Mouse (Mus musculus) spleen, adult 18-20 months (tissue): ENCODE results near the gene Spata32.
A peak's percentile ranks its signal among the peaks of the same experiment; 100 is the strongest.

Experiments
- DNase-seq, 2 experiments: peaks; one replicate each; pipeline ENCODE4 v3.0.0; 2022; ENCODE audit warnings: mixed read lengths in 2 of 2

Spata32 gene

DNA sequence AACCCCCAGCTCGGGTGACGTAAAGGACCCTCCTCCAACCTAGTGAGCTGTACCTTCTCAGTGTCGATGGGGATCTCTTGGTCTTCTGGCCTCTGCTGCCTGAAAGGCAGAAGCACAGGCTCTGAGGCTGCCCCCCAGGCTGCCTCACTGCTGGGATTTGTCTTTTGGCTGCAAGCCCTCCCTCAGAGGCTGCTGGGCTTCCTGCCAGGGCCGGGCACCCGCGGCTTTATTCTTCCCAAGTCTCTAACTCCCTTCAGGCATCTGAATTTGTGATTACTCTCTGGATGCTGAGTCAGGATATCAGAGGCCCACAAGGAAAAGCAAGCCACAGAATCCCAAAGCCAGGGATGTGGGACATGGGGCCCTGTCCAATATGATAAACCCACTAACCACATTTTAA lies 16.6 kb downstream of the Spata32 start:
- DNase-seq: no peak

DNA sequence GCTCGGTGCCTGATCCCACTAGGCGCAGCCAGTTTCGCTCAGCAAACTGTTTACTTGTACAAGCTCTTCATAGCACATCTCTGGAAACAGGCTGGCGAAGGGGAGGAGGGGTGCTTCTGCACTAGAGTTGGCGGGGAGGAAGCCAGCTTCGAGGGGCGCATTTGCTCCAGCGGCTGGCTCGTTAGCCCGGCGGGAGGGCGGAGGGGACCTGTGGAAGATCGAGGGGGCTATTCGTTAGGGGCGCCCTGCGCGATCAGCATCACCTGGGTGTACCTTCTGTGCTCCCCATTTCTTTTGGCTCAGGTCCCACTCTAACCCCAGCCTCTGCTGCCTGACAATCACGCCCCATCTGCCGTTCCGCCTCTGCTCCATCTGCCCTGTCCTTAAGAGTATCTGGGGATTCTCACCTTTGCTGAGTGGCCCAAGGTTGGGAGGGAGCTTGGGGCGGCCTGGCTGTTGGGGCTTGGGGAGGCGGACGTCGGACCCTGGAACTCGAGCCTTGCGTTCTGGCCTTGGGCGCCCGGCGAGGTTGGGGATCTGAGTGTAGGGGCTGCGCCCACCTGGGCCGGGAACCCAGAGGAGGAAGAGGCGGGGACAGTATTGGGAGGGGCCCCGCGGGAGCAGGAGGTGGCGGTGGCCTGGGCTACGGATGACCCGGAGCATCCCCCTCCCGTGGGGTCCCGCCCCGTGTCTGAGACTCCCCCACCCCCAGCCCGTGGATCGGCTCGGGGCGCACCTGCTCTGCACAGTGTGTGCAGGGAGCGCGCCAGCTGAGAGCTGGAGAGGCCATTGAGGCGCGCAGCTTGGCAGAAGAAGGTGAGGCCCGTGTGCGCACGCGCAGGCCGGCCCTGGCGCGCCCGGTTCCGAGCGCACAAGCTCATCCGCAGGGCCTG lies 19.1 kb downstream of the Spata32 start:
- DNase-seq: no peak

DNA sequence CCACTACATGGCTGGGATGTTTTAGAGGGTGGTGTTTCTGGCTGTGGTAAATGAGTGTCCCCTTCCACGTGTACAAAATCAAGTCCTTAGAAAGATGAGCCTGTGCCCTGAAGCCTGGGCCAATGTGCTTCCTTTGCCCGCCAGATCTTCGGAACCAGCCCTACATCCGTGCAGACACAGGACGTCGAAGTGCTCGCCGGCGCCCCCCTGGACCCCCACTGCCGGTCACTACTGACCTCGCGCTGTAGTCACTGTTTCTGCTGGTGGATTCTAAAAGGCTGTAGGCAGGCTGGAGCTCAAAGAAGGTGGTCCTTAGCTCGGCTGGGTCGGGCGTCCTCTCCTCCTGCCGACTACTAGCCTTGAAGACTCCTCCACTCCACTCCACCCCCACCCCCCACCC lies 19.9 kb downstream of the Spata32 start:
- DNase-seq: no peak

DNA sequence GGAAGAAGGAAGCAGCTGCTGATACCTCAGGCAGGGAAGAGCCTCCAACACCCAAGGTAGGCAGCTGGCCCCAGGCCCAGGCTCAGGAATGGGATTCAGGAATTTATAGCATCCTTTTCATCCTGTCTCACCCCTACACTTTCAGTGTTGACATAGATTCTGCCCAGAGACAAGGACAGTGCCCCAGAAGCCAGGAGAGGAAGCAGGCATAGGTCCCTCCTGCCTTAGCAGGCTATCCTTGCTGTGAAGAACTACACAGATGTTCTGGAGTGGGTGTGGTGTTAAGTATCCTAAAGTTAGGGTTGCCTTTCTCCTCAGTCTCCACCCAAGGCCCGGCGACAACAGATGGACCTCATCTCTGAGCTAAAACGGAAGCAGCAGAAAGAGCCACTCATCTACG lies 20.9 kb downstream of the Spata32 start:
- no peak for DNase-seq

DNA sequence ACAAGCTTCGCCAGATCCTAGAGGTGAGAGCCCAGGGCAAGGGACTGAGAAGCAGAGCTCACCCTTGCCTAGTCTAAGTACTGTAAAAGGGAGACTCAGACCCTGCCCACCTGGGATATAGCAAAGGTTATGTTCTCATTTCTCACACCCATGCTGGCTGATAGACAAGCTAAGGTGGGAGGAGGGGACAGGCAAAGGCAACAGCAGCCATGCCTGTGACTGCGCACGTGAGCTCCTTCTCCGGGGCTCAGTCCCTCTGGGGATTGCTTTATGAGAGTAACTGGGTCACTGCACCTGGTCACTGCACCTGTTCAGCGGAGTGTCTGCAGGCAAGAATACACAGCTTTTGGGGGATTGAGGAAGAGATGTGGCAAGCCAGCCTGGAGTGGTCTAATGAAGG lies 22.6 kb downstream of the Spata32 start:
- DNase-seq: no peak

- no peak for DNase-seq
These were observed 23.0 kb downstream of the Spata32 start for GRCm38 (mm10) chr11:103195236-103195635.

DNA sequence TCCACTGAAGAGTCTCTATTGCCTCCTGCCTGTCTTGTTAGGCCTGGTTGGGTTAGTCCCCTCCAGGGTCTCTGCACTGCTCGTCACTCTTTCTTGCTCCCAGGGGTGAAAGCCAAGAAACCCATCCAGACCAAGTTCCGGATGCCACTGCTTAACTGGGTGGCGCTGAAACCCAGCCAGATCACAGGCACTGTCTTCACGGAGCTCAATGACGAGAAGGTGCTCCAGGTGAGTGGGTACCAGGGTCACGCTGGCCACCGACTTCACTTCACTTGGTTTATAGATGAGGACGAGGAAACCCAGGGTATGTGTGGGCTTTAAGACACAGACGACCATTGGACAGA lies 24.4 kb downstream of the Spata32 start:
- DNase-seq: no peak

DNA sequence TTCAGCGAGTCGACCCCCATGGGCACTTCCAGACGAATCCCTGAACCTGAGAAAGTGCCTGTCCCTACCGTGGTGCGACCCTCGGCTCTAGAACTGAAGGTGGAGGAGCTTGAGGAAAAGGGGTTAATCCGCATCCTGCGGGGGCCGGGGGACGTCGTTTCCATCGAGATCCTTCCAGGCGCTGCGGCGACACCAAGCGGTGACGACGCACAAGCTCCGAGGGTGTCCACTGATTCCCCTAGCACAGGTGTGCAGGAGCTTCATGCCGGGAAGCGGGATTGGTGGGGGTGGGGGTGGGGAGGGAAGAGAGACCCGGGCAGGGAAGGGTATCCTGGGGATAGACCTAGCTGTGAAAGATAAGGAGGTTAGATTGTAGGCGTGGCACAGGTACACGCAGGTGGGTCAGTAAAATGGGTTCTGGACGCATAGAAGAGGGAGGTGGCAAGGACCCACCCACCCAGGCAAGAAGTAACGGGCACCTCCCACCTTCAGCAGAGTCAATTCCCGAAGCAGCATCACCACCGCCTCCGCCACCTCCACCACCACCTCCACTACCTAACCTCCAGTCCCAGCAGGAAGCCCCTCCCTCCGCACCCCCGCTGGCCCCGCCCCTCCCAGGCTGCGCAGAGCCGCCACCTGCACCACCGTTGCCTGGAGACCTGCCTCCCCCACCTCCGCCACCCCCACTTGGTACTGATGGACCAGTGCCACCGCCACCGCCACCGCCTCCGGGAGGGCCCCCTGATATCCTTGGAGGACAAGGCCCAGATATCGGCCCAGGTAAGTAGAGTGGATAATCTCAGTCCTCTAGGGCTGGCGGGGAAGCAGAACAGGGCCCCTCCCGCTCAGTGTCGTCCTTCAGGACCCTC lies 25.0 kb downstream of the Spata32 start:
- DNase-seq: no peak

DNA sequence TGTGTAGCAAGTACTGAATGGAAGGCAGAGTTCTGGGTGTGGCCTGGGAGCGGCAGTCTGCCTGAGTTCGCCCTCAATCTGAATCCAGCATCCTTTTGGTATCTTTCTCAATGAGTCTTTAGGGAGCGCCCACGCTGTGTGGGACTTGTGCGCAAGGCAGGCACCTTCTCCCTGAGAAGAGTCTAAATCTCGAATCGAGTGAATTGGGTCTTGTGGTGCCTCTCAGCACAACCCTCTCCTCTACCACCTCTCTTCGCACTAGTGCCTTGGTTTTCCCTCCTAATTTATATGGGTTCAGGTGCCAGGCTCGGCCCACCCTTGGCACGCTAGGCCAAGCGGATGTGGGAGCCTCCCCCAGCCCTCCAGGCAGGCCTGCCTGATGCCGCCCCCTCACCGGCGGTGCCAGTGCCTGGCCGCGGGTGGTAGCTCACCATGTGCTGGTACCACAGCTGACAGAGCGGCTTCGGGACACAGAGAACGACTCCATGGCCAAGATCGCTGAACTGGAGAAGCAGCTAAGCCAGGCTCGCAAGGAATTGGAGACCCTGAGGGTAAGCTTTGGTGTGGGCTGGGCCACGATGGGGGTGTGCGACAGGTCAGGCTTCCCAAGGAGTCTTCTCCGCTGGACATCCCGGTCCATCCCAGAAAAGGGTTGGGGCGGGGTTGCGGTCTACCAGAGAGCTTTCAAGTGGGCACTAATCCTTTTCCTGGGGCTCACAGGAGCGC lies 25.8 kb downstream of the Spata32 start:
- no peak for DNase-seq

GRCm38 (mm10) chr11:103184891-103185290 lies 33.3 kb downstream of the Spata32 start:
- DNase-seq: peak; percentile 22 to 67

DNA sequence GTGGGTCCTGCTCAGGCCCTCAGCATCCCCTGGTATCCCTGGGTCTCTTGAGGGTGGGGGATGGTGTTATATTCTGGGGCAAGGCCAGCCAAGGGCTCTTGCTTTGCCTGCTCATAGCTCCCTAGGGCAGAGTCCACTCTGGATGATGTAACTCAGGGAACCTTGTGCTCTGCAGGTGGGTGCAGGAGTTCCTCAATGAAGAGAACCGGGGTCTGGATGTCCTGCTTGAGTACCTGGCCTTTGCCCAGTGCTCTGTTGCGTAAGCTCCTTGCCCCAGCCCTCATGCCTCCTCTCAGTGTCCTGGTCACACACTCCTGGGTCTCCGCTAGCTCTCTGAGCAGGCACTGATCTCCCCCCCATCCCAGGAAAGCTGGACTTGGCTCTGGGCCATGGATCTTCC lies 36.3 kb downstream of the Spata32 start:
- DNase-seq: no peak

GRCm38 (mm10) chr11:103181349-103181748 lies 36.9 kb downstream of the Spata32 start:
- no peak for DNase-seq

DNA sequence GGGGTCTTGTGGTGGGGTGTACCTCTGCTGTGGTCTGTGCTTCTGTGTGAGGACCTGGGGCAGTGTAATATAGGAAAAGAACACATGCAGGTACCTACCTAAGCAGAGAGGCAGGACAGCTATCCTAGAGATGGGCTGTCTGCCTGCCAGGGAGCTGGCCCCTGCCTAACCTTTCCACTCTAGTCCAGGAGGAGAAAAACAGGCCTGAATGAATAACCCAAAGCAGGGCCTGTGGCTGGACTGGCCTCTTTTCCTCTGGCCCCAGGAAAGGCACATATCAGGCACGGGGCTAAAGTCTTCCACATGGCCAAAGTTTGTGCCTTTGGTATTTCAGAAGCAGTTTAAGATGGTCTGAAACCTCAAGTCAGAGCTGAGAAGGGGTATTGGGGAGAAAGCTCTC lies 37.8 kb downstream of the Spata32 start:
- DNase-seq: no peak

DNA sequence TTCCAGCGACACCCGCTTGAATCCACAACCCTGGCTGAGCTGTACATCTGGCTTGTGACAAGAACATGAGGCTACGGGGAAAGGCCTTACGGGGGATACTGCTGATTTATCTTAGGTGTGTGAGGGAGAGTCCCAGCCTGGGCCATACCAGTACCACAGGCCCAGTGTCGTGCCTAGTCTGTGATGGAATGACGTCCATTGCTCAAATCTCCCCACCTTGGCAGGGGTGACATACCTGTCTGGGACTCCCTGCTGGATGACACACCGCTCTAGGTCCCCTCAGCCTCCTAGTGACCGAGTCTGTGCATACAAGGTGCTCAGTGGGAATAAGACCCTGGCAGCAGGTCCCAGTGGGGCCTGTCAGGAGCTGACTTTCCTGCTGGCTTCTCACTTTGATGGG lies 39.5 kb downstream of the Spata32 start:
- no peak for DNase-seq

- no peak for DNase-seq
These were observed 40.3 kb downstream of the Spata32 start for GRCm38 (mm10) chr11:103177815-103178485.

- DNase-seq: no peak
These were observed 41.0 kb downstream of the Spata32 start for GRCm38 (mm10) chr11:103177216-103177615.

GRCm38 (mm10) chr11:103176510-103176909 lies 41.7 kb downstream of the Spata32 start:
- DNase-seq: no peak

- DNase-seq: no peak
These were observed 42.4 kb downstream of the Spata32 start for GRCm38 (mm10) chr11:103175688-103176442.

DNA sequence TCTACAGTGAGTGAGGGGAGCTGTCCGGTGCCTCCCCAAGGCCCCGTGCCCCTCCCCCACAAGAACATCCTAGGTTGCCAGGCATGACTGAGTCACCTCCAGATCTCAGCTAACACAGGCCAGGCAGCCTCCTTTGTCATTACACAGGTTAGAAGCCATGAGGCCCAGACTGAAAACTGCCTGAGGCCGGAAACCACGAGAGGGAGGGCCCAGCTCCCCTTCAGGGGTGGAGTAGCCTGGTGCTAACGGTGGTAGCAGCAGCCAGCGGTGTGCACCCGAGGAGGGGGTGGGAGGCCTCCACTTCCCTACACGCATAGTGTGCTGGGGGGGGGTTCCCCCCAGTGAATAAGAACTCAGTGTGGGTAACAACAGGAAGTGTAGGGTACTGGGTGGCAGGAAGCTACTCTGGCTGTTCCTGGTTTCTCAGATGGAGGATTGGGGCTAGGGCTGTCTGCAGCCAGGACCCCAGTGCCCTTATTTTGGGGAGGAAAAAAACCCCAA lies 43.3 kb downstream of the Spata32 start:
- DNase-seq: peak; percentile 83 to 93

- no peak for DNase-seq
These were observed 43.8 kb downstream of the Spata32 start for GRCm38 (mm10) chr11:103174411-103174832.

DNA sequence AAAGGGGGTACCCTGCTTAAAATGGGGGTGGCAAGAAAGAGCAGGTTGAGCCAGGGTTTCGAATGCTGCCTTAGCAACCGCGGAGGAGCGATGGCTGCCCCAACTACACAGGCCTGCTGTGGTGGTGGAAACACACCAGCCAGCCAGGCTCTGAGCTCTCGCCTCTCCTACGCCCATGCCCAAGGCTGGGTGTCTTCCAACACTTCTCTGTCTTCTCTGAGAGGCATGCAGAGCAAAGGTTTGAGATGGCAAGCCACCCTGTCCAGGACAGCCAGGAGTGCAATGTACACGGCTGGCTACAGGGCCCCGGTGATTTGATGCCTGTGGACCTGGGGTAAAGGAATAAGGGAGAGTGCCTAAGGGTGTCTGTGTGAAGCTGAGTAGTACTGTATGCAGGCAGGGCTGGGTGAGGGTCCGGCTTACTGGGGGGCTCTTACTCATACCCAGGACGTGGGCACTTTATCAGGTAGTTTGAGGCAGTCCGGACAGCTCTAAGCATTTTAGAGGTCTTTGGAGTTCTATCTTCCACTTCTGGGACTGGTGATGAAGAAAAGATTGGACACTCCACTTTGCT lies 44.4 kb downstream of the Spata32 start:
- no peak for DNase-seq
